9 mouse cellular contexts compared by ENCODE assay signal in genomic region chr7:144234783-144235182, GRCm38 (mm10).
DNase-seq lines count a peak whose midpoint lies in the region; ATAC-seq and TF ChIP-seq lines count a peak whose summit lies in the region.
"Had no signal": no experiment of that assay in that cellular context is flagged by ENCODE, and none has a peak within 500 bp of the region (broad histone marks: within the 10 kb centered on the region; RNA-seq: fewer than 3 reads in every experiment).

No protein-coding gene starts in this region.

- WGBS in kidney, embryonic 16.5 days, result 56% methylated on average over 5 of the region's 5 CpGs
- 59% methylated on average over 5 of the region's 5 CpGs for WGBS in lung, adult 2 months

- peaks cover 5% of the 10 kb centered on the region; the same call in 1 of the 2 replicates for H3K4me1 ChIP-seq in kidney, embryonic 16.5 days (ENCODE audit: insufficient read depth, low read length)
- H3K4me1 ChIP-seq in lung, adult 2 months (ENCODE audit: control insufficient read depth, insufficient read depth, low read length), result no peaks in the 10 kb centered on the region

- no peaks in the 10 kb centered on the region for H3K36me3 ChIP-seq in kidney, embryonic 16.5 days (ENCODE audit: insufficient read depth, low read length)
- H3K36me3 ChIP-seq: lung, embryonic 15.5 days had no signal

- H3K4me2 ChIP-seq in kidney, embryonic 16.5 days (replicated peaks; ENCODE audit: low read depth, low read length), result no peak overlapping the region
- H3K4me2 ChIP-seq: lung, embryonic 15.5 days had no signal

- no peak for ATAC-seq in kidney, embryonic 16.5 days (ENCODE audit: low FRiP score, low TSS enrichment)

- H3K9ac ChIP-seq in kidney, embryonic 16.5 days (replicated peaks; ENCODE audit: low read length), result no peak overlapping the region
- H3K9ac ChIP-seq: lung, embryonic 15.5 days had no signal

- no peak for TF ChIP-seq POLR2A in lung, adult 2 months (IDR thresholded peaks at IDR 0.05; ENCODE audit: borderline replicate concordance, extremely low read depth, low read depth, low read length)

- 0 out of 2 replicates have a peak, but pooled peaks have one; percentile 21 for TF ChIP-seq CTCF in lung, adult 2 months (IDR thresholded peaks at IDR 0.05; ENCODE audit: insufficient read depth, low read length)

- no peak overlapping the region for H3K4me3 ChIP-seq in kidney, embryonic 16.5 days (ENCODE audit: low read length)
- no peak overlapping the region for H3K4me3 ChIP-seq in lung, adult 2 months (replicated peaks; ENCODE audit: extremely low read depth, low read depth, low read length)
- H3K4me3 ChIP-seq: lung, embryonic 15.5 days had no signal

- DNase-seq in kidney, adult 11 months, result peak; percentile 38
- DNase-seq in A20 (ENCODE audit: low read depth, low spot score) (peak; percentile 35), NIH3T3 (ENCODE audit: low read depth) (peak; percentile 7)
- peak; percentile 5 for DNase-seq in lung, adult 2 months
- no peak for DNase-seq in Muller cell, postnatal 12 days (ENCODE audit: inconsistent ontology term)
- no peak for DNase-seq in cerebellum, adult 11 months
- DNase-seq: heart, postnatal 14 days had no signal

- H3K27ac ChIP-seq in kidney, embryonic 16.5 days (ENCODE audit: low read length), result no peak overlapping the region
- H3K27ac ChIP-seq: lung, embryonic 15.5 days had no signal

- H3K27me3 ChIP-seq in kidney, embryonic 16.5 days (ENCODE audit: insufficient read depth, low read length), result no peaks in the 10 kb centered on the region
- H3K27me3 ChIP-seq: lung, embryonic 15.5 days had no signal

- no peaks in the 10 kb centered on the region for H3K9me3 ChIP-seq in kidney, embryonic 16.5 days (ENCODE audit: low read length)
- H3K9me3 ChIP-seq: lung, embryonic 15.5 days had no signal

Comparison
In these comparisons a context has a peak if more than half of its experiments do, and no peak if none do; other contexts are left out.
1. DNase-seq: peak in kidney, adult 11 months (single experiment), A20 (single experiment), NIH3T3 (single experiment) and lung, adult 2 months (single experiment); none in Muller cell, postnatal 12 days (single experiment) and cerebellum, adult 11 months (single experiment).